Mouse (Mus musculus) hindbrain, embryonic 11.5 days (tissue): Measurements from ENCODE around the gene Mctp1. TPM values are rescaled to one million over a fixed set of nuclear protein-coding genes. Genes with fewer than 3 reads are reported as not detected.

Experiments used
- ATAC-seq: fragments of 200-750 bp; cut with Nextera tagmentation; 2 replicates; pipeline ENCODE4 v1.8.0; 2017; ENCODE audit warnings: mild to moderate bottlenecking, moderate TSS enrichment, moderate library complexity; ENCODE audit not compliant: low FRiP score
- DNase-seq: peaks from one replicate; pipeline ENCODE4 v3.0.0-alpha.2; 2015; ENCODE audit warnings: low spot score
- H3K27ac ChIP-seq: fragments of 300-500 bp; sonication (generic); 2 replicates; pipeline ENCODE4 v1.5.1; 2014; ENCODE audit warnings: mild to moderate bottlenecking, low read depth, low read length
- H3K27me3 ChIP-seq: fragments of 300-500 bp; sonication (generic); 2 replicates; pipeline ENCODE4 v1.6.1; 2014; ENCODE audit warnings: mild to moderate bottlenecking, low read length, moderate library complexity, mixed read lengths; ENCODE audit not compliant: control insufficient read depth, insufficient read depth
- H3K36me3 ChIP-seq: fragments of 300-500 bp; sonication (generic); 2 replicates; pipeline ENCODE4 v1.6.1; 2014; ENCODE audit warnings: mild to moderate bottlenecking, low read length, moderate library complexity, mixed read lengths; ENCODE audit not compliant: control insufficient read depth, insufficient read depth
- H3K4me1 ChIP-seq: fragments of 300-500 bp; sonication (generic); replicated peaks from 2 replicates; pipeline ENCODE4 v1.6.1; 2014; ENCODE audit warnings: low read length, mixed read lengths; ENCODE audit not compliant: control insufficient read depth, insufficient read depth
- H3K4me2 ChIP-seq: fragments of 300-500 bp; sonication (generic); replicated peaks from 2 replicates; pipeline ENCODE4 v1.6.1; 2014; ENCODE audit warnings: mild to moderate bottlenecking, low read depth, low read length
- H3K4me3 ChIP-seq: fragments of 300-500 bp; sonication (generic); 2 replicates; pipeline ENCODE4 v1.5.1; 2014; ENCODE audit warnings: low read depth, low read length
- H3K9ac ChIP-seq: fragments of 300-500 bp; sonication (generic); 2 replicates; pipeline ENCODE4 v1.6.1; 2014; ENCODE audit warnings: low read depth, low read length
- H3K9me3 ChIP-seq: fragments of 300-500 bp; sonication (generic); 2 replicates; pipeline ENCODE4 v1.6.1; 2016; ENCODE audit warnings: low read length; ENCODE audit not compliant: control insufficient read depth
- WGBS: fragments of 180-500 bp; shearing (Covaris S2); extraction: QIAGEN DNeasy Blood & Tissue Kit; methylation state at CpG from one replicate; pipeline ENCODE4 v1.1.7; 2014; 5-methylcytosine and 5-hydroxymethylcytosine counted together
- polyA plus RNA-seq: library from polyadenylated mRNA; unstranded; fragments of >200 nt; fragmentation: Nextera tagmentation; extraction: Ambion mirVana; gene quantifications from 2 replicates; pipeline ENCODE4 v1.2.1, GENCODE M21; 2014

Gene Mctp1
- polyA plus RNA-seq, 1 experiment from 2014 or later, result 3.4 TPM

DNA sequence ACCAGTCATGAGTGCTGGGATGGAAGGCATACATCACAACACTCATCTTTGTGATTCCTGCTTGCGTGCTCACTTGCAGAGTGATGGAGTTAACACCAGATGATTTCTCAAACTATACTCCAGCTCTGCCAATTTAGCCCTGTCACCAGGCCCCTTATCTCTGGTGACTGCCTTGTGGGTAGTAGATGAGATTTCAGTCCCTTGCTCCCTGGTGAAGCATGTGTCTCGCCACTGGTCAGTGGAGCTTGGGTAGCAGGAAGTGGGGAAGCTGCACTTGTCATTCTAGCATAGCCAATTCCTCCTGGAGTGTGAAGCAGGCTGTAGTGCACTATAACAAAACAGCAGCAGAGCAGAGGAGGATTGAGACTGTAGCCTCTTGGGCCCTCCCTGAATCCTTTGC, 208.6 kb downstream of the Mctp1 start:
- Histone ChIP-seq H3K27ac (no peak overlapping the region), H3K4me2 (no peak overlapping the region), H3K9ac (no peak overlapping the region), H3K4me3 (no peak overlapping the region), H3K27me3 (no peaks in the 10 kb centered on the region), H3K4me1 (no peaks in the 10 kb centered on the region), H3K9me3 (no peaks in the 10 kb centered on the region), H3K36me3 (no peaks in the 10 kb centered on the region)
- 83% methylated on average over 2 of the region's 2 CpGs for WGBS
- DNase-seq (no peak), ATAC-seq (no peak)

DNA sequence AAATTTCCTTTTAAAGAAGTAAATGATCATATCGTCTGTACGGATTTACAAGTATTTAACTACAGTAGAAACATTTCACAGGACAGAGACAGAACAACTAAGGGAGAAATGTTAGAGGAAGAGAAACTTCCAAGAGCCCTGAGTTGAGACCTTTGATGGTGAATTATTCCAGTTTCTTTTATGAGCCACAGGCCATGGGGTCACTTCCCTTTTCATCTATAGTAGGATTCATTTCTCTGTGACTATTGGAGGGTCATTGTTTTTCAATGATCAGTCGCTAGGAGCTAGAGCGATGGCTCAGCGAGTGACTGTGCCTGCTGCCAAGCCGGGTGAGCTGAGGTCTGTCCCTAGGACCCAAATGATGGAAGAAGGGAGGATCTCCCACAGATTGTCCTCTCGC, 212.7 kb downstream of the Mctp1 start:
- H3K9ac ChIP-seq, result no peak overlapping the region
- no peaks in the 10 kb centered on the region for H3K36me3 ChIP-seq
- no peaks in the 10 kb centered on the region for H3K4me1 ChIP-seq
- H3K9me3 ChIP-seq, result no peaks in the 10 kb centered on the region
- H3K27me3 ChIP-seq, result no peaks in the 10 kb centered on the region
- no peak overlapping the region for H3K4me2 ChIP-seq
- no peak overlapping the region for H3K27ac ChIP-seq
- no peak overlapping the region for H3K4me3 ChIP-seq
- no peak for ATAC-seq
- 65% methylated on average over 7 of the region's 7 CpGs for WGBS
- DNase-seq, result no peak

DNA sequence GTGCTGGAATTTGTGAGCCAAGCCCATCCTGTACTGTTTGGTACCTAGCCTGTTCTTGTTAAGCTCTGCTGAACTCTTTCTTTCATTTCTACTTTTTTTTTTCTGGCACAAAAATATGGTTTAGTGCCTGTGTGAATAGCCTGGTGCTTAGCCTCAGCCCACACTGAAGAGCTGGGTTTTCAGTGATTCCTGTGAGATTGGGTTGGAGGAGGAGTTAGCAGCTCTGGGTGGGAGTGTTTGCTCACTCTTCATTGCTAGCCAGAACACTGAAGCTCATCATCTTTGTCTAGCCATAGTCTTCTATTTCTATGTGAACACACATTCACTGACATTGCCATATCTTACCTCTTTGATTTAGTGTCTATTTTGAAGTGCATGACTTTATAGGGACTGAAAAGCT, 225.1 kb downstream of the Mctp1 start:
- Histone ChIP-seq H3K4me2 (no peak overlapping the region), H3K9ac (no peak overlapping the region), H3K36me3 (no peaks in the 10 kb centered on the region), H3K4me3 (no peak overlapping the region), H3K9me3 (no peaks in the 10 kb centered on the region), H3K27ac (no peak overlapping the region), H3K27me3 (no peaks in the 10 kb centered on the region), H3K4me1 (no peaks in the 10 kb centered on the region)
- no peak for DNase-seq
- ATAC-seq, result no peak

DNA sequence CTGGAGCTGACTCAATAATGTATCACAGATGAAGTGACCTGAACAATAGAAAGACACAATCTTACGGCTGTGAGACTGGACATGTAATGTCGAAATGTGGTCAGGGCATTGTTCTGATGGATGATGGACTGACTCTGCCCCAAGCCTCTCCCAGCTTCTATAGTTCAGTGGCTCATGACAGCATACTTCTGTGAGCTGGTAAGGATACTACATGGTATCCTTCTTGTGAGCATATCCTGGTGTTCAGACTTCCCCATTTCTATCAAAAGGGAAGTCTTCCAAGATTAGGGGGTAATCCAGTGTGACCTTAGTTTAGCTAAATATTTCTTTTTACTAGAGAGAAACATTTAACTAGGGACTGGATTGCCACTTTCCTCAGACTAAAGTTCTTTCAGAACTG, 227.2 kb downstream of the Mctp1 start:
- 66% methylated on average over 2 of the region's 2 CpGs for WGBS
- Histone ChIP-seq H3K4me1 (no peaks in the 10 kb centered on the region), H3K4me3 (no peak overlapping the region), H3K27ac (no peak overlapping the region), H3K9ac (no peak overlapping the region), H3K36me3 (no peaks in the 10 kb centered on the region), H3K4me2 (no peak overlapping the region), H3K9me3 (no peaks in the 10 kb centered on the region), H3K27me3 (no peaks in the 10 kb centered on the region)
- ATAC-seq (no peak), DNase-seq (no peak)

DNA sequence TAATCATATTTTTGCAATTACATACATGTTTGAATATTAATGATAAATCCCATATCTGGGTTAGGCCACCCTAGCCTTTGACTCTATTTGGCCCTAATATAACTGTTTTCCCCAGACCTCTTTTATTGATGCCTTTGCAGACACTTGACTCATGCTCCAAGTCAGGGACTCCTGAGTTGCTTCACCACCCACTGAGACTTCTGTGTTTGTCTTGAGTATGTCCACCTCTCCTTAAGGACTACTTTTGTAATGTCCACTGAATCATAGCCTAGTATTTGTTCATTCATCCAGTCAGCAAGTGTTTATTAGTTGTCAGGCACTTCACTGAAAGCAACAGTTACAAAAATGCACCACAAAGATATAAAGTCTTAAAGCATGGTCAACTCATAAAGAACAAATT, 235.8 kb downstream of the Mctp1 start:
- ATAC-seq, result no peak
- no peak for DNase-seq
- Histone ChIP-seq H3K27me3 (no peaks in the 10 kb centered on the region), H3K36me3 (no peaks in the 10 kb centered on the region), H3K9me3 (no peaks in the 10 kb centered on the region), H3K4me3 (no peak overlapping the region), H3K4me1 (no peaks in the 10 kb centered on the region), H3K9ac (no peak overlapping the region), H3K27ac (no peak overlapping the region), H3K4me2 (no peak overlapping the region)

DNA sequence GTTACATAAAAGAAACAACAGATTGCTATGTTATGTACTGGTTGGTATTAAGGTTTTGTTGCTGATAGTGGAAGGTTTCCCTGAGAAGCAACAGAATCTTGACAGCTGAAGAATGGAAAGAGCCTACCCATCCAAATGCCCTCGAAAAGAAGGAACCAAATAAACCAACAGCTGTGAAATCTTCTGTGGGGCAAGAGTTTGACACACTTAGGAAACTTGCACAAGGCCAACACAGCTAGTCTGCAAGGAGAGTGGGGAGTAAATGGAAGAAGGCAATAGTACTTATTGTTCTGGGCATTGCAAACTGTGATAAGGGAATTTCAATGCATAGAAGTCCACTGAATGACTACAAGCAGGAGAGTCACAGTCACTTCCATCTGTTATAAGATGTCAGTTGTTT, 236.2 kb downstream of the Mctp1 start:
- Histone ChIP-seq H3K4me3 (no peak overlapping the region), H3K9me3 (no peaks in the 10 kb centered on the region), H3K9ac (no peak overlapping the region), H3K27me3 (no peaks in the 10 kb centered on the region), H3K27ac (no peak overlapping the region), H3K36me3 (no peaks in the 10 kb centered on the region), H3K4me1 (no peaks in the 10 kb centered on the region), H3K4me2 (no peak overlapping the region)
- DNase-seq, result no peak
- 60% methylated on average over 1 of the region's 1 CpGs for WGBS
- ATAC-seq, result no peak

DNA sequence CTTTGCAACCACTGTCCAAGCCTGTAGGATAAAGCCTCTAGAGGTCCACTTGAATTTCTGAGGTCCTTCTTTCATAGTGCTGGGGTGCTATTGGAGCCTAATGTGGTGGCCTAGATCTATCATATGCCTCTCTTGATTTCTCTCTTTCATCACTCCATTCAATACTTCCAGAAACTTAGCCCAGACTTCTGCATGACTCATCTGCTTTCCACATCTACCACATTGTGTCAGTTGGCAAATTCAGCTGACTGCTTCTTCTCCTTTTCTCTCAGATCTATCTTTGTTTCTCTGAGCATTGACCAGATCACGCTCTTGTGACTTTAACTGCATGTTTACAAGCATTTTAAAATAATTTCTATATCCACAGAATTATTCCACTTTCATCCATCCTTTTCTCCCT, 249.4 kb downstream of the Mctp1 start:
- Histone ChIP-seq H3K9me3 (no peaks in the 10 kb centered on the region), H3K27me3 (no peaks in the 10 kb centered on the region), H3K27ac (no peak overlapping the region), H3K9ac (no peak overlapping the region), H3K4me1 (no peaks in the 10 kb centered on the region), H3K4me2 (no peak overlapping the region), H3K36me3 (no peaks in the 10 kb centered on the region), H3K4me3 (no peak overlapping the region)
- ATAC-seq, result no peak
- WGBS, result 84% methylated on average over 1 of the region's 1 CpGs
- no peak for DNase-seq

DNA sequence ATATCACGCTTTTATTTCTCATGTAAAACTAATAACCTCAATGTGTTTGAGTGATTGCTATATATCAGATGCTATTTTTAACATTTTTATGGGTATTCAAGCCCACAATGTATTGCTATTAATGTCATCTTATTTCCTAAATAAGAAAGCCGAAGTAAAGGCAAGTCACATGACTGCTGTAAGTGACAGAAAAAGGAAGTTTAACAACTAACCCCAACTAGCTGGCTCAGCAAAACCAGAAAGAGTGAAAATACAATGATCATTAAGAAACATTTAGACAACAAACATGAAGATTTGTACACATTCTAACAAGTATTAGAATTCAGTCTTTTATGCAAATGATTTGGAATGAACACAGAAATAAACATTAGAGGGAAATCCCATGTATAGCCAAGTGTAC, 253.9 kb downstream of the Mctp1 start:
- H3K27me3 ChIP-seq, result no peaks in the 10 kb centered on the region
- DNase-seq, result no peak
- H3K9ac ChIP-seq, result no peak overlapping the region
- no peaks in the 10 kb centered on the region for H3K9me3 ChIP-seq
- H3K4me1 ChIP-seq, result no peaks in the 10 kb centered on the region
- WGBS, result 87% methylated on average over 2 of the region's 2 CpGs
- H3K27ac ChIP-seq, result no peak overlapping the region
- H3K4me2 ChIP-seq, result no peak overlapping the region
- ATAC-seq, result no peak
- no peaks in the 10 kb centered on the region for H3K36me3 ChIP-seq
- no peak overlapping the region for H3K4me3 ChIP-seq

DNA sequence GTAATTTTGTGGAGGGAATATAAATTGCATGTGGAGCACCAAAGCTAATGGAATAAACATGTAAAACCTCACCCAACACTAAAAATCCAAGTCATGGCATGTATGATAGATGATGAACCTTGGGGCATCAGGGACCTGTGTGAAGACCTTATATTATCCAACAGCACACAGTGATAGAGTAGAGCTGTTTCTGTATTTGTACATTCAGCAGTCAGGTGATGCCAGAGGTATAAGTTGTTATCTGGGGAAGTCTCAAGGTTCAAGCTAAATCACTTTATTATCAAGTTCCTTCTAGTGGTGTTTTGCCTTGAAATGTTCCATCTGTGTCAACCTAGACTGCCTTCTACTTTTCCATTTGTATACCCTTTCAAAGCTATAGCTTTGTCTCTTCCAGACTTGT, 275.2 kb downstream of the Mctp1 start:
- H3K36me3 ChIP-seq, result no peaks in the 10 kb centered on the region
- no peak for DNase-seq
- H3K4me1 ChIP-seq, result no peaks in the 10 kb centered on the region
- H3K4me3 ChIP-seq, result no peak overlapping the region
- H3K4me2 ChIP-seq, result no peak overlapping the region
- H3K27me3 ChIP-seq, result no peaks in the 10 kb centered on the region
- no peak overlapping the region for H3K27ac ChIP-seq
- ATAC-seq, result no peak
- H3K9ac ChIP-seq, result no peak overlapping the region
- no peaks in the 10 kb centered on the region for H3K9me3 ChIP-seq
